Mouse (Mus musculus) ES-CJ7 (cell line): Measurements from ENCODE around the gene Scap.
"Not testable (repeated sequence)": the region's sequence is repeated elsewhere in the genome, so short reads cannot be mapped to it uniquely, and the experiment has no call there.

Experiments
- DNase-seq: peaks from one replicate; pipeline ENCODE4 v3.0.0; 2011; ENCODE audit warnings: low read depth, low spot score

Scap gene

GRCm38 (mm10) chr9:110330341-110330740 lies 2.7 kb upstream of the Scap start:
- DNase-seq: no peak

- not testable (repeated sequence) for DNase-seq
Measured at GRCm38 (mm10) chr9:110330913-110331312, 2.2 kb upstream of the Scap start.

DNA sequence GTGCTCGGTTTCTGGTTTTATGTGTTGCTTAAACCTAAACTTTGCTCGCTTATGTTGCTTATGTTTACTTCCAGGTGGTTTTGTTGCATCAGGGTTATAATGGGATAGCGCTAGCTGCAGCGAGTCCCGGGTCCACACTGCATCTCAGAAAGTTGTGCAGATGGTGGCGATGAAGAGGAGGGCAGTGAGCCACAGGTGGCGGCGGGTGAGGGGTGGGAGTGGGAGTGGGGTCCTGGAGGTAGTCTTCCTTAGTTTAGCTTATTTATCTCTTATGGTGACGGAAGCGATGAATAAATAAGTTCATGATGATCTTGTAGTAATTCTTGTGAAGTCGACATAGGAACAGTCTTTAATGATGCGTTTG lies 790 bp downstream of the Scap start:
- no peak for DNase-seq

- no peak for DNase-seq
Measured at GRCm38 (mm10) chr9:110334849-110335248, 1.8 kb downstream of the Scap start.

- no peak for DNase-seq
Measured at GRCm38 (mm10) chr9:110340037-110340750, 7.1 kb downstream of the Scap start.

DNA sequence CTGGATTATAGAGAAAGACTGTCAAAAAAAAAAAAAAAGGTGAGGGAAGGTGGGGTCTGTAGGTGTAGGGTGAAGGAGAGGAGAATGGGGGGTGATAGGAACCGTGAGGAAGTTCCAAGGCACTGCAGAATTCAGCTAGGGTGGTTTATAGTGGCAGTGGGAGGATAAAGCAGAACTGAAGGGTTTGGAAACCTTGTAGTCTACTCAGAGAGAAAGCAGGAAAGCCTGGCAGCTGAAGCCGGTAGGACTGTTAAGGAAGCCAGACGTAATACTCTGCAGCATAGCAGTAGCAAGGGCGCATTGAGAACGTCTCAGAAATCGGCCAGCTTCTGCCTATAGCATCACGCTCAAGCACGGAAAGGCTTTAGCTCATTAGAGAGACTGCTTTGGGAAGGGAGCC lies 8.9 kb downstream of the Scap start:
- no peak for DNase-seq

- DNase-seq: no peak
Measured at GRCm38 (mm10) chr9:110343805-110344204, 10.7 kb downstream of the Scap start.

DNA sequence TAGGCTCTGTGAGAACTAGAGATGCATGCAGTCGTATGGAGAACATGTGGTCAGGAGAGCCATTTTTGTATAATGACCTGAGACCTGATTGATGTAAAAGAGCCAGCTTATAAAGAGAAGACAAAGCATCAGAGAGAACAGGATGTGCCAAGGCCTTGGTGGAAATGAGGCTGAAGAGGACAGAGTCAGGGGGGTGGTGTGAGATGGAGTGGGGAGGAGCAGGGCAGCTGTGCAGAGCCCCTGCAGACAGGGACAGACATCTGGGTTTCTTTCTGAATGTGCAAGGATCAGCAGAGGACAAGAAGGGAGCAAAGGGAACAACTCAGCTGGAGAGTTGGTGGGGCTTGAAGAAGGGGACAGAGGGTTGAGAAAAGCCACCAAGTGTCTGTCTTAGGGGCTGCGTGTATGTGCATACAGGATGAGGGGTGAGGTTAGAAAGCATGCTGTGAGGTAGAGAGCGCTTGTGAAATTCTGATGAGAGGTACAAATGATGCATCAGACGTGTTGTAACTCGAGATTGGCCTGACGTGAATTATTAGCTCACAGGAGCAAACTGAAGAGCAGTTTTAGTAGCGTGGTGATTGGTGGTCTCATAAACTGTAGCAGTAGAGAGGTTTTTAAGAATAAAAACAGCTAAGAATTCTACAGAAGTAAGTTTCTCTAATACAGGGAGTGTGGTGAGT lies 12.1 kb downstream of the Scap start:
- DNase-seq: no peak

- DNase-seq: peak; percentile 35
Measured at GRCm38 (mm10) chr9:110348899-110349298, 15.8 kb downstream of the Scap start.

- no peak for DNase-seq
Measured at GRCm38 (mm10) chr9:110350188-110350587, 17.1 kb downstream of the Scap start.

DNA sequence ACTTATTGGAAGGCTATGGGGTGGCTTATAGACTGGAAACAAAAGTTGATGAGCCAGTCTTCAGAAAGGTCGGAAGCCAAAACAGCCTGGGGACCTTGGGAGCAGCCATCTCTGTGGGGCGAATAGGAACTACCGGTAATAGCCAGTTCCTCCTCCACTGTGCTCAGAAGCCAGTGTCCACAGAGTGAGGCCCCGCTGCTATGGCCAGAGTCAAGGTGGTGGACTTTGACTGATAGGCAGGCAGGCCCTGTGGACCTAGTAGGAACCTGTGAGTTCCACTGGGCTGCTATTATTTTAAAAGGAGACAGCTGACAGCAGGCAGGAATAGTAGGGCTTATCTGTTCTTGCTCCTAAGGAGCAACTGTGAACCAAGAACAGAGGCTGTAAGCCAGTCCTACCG lies 17.5 kb downstream of the Scap start:
- DNase-seq: no peak

- no peak for DNase-seq
Measured at GRCm38 (mm10) chr9:110351350-110351749, 18.3 kb downstream of the Scap start.

DNA sequence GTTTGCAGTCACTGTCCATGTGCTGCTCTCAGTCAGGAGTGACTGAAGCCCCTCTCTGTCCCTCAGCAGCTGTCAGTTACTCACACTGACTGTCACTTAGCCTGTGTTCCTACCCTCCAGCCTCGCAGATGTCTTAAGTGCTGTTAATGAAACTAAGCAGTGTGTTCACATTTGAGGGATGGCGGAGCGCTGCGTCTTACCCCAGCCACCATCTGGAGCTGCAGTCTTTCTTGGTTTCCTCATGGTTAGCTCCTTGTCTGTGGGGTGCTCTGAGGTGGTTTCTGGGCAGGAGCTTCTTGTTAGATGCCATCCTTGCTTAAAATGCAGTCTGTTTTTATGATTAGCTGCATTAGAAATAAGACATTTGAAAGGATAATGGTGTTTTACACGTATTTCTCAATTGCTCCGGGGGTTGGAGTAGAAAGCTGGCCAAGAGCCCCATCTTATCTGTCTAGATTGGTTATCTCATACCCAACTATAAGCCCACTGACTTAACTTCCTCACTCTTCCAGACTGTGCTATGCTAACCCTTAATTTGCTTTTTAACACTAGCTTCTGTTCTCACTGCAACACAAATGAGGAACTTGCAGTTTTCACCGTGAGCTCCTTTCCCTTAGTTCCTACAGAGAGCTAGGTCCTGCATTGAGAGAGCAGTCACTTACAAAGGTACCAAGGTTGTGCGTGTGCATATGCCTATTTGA lies 19.0 kb downstream of the Scap start:
- DNase-seq: no peak

GRCm38 (mm10) chr9:110358341-110358740 lies 25.3 kb downstream of the Scap start:
- no peak for DNase-seq

GRCm38 (mm10) chr9:110361299-110361698 lies 28.2 kb downstream of the Scap start:
- DNase-seq: no peak

DNA sequence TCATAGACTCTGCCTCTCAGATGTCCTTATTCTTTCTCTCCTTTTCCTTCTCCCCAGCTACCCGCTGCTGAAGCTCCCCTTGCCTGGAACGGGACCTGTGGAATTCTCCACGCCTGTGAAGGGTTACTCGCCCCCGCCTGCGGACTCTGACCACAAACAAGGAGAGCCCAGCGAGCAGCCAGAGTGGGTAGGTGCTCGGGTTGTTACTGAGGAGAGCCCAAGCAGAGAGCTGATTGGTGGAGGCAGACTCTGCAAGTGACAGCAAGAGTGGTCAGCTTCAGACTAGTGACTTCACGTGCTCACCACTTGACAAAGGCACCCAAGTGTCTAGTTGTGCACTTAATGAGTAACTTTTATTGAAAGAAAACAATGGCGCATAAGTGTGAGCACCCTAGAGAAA lies 29.2 kb downstream of the Scap start:
- DNase-seq: no peak

- no peak for DNase-seq
Measured at GRCm38 (mm10) chr9:110366746-110367145, 33.7 kb downstream of the Scap start.

- no peak for DNase-seq
Measured at GRCm38 (mm10) chr9:110369860-110370259, 36.8 kb downstream of the Scap start.

GRCm38 (mm10) chr9:110373871-110374270 lies 40.8 kb downstream of the Scap start:
- DNase-seq: no peak

GRCm38 (mm10) chr9:110375668-110376067 lies 42.6 kb downstream of the Scap start:
- DNase-seq: no peak

DNA sequence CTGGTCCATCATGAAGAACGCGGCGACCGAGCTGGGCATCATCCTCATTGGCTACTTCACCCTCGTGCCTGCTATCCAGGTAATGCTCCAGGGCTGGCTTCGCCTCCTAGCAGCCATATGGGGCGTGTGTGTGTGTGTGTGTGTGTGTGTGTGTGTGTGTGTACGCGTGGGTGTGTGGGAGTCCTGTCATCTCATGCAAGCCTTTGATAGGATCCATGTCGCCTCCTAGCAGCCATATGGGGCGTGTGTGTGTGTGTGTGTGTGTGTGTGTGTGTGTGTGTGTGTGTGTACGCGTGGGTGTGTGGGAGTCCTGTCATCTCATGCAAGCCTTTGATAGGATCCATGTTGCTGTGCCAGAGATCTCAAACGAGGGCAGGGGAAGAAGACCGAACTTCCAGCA lies 44.6 kb downstream of the Scap start:
- not testable (repeated sequence) for DNase-seq

DNA sequence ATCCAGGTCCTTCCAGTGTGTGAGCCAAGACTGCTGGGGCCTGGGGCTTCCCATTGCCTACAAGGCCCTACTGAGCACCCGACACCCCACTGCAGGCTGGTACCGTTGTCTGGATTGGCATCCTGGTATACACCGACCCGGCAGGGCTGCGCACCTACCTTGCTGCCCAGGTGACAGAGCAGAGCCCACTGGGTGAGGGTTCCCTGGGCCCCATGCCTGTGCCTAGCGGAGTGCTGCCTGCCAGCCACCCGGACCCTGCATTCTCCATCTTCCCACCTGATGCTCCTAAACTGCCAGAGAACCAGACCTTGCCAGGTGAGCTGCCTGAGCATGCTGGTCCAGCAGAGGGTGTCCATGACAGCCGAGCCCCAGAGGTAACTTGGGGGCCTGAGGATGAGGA lies 46.3 kb downstream of the Scap start:
- DNase-seq: no peak

GRCm38 (mm10) chr9:110380662-110381061 lies 47.6 kb downstream of the Scap start:
- DNase-seq: peak; percentile 57
